Mouse (Mus musculus) B cell, adult 2 months (primary cell): Measurements from ENCODE around the gene Usp35.
A peak's percentile ranks its signal among the peaks of the same experiment; 100 is the strongest.

Experiments used
- DNase-seq, 2 experiments: peaks; one replicate each; pipeline ENCODE4 v3.0.0; 2022

Gene Usp35

DNA sequence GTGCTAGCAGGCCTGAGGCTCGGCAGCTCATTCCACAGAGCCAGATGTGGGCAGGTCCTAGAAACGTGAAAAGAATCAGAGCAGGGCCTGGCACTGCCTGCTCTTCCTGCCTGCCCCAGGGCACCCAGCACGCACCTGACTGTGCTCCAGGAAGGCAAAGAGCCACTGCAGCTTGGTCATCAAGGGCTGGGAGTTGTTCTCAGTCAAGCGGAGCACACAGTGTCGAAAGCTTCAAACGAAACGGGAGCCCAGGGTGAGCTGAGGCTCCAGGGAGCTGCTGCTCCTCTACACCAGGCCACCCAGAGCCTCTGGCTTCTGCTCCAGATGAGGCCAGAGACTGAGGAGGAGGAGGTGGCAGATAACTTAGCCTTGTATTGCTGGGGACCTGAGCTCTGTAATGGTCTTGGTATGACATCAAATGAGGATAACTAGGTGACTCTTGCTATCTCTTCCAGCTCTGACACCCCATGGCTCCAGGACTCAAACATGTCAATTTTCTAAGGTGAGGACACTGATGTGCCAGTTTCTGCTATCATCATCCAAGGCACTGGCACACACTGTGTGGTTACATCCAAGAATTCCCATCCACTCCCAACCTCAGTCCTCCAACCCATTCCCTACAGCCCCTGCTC, 18.3 kb downstream of the Usp35 start:
- no peak for DNase-seq

DNA sequence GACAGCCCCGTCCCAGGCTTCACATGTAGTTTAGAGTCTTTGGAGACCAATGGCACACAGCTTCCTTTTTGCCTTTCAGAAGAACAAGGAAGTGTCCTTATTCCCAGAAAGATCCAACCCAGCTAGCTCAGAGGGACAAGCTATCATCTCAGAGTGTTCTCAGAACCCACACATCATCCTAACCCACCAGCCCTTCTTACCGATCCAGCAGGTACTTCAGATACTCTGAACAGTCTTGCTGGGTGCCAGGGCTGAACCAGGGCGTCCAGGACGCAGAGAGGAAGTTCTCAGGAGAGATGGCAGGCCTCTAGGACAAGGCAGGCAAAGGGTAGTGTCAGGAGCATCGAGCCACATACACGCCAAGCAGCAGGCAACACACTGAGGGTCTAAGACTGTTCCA, 19.0 kb downstream of the Usp35 start:
- no peak for DNase-seq

DNA sequence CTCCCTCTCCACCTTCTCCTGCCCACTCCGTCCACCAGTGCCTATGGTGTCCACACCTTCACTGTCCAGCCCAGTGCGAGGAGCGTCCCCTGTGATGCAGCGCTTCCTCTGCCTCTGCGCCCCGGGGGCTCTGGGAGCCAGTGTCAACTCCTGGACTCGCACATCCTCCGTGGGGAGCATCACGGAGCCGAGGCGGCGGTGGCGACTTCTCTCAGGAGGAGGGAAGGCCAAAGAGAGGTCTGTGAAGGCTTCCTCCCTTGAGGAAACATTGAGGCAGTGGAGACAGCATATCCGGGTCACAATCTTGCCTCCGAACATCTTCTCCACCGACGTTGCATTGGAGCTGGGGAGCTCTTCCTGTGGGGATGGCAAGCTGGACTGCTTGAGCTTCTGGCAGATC, 19.6 kb downstream of the Usp35 start:
- DNase-seq, result no peak

DNA sequence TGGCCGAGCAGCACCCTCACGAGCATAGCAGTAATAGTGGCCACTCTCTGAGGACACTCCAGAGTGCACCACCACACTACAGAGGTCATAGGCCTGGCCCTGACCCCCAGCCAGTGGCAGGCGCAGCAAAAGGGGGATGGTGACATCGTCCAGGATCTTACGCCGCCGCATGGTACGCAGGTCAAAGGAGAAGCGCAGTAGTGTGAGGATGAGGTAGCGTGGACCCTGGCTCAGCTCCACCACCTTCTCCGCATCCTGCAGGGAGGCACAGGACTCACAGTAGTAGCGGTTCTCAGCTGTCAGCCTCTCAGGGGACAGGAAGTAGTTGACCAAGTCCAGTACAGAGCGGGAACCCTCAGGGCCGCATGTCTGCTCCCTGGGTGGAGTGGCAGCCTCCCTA, 20.2 kb downstream of the Usp35 start:
- no peak for DNase-seq

DNA sequence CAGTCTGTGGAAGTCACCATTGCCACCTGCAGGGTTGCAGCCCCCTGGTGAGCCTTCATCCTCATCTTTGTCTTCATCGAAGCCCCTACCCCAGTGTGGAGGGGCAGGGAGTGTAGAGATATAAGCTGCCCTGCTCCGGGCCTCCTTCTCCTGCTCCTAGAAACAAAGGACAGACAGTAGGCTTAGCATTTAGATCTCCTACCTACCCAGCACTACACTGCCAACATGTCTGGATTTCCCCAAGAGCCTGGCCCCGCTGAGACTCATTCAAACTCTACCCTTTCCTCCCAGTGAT, 21.5 kb downstream of the Usp35 start:
- no peak for DNase-seq

DNA sequence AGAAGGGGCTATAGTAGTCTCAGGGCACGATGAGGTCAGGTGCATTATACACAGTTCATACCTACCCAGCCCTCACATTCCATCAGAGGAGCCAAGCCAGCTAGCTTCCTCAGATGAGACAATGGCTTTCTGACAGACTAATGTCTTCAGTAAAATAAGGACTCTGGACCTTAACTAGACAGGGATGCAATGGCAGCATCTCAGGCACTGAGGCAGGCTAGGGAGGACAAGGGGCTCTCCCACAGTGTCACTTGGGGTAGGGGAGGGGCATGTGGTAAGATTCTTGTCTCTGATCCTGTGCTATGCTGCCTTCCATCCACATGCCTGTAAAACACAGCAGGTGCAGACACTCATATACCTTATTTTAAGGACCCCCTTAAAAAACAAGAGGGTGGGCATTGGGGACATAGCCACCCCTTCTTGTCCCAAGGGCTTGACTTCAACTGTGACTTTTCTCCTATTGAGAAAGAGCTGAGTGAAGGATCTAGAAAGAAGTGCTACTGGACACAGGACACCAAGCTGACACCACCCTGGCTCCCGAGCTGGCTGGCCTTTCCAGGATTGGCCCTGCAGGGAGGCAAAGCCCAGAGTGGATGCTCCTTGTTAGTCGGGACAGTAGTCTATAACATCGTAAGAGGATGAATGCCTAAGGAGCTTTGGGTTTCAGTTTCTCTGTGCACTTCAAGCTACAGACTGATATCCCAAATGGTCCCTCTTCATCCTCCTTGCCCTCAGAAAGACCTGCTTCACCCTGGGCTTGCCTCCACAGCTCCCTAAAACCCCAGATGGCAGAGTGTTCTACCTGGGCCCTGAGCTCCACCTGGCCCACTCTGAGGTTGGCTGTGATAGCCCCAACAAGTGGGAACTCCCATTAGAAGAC, 22.1 kb downstream of the Usp35 start:
- DNase-seq, result no peak

DNA sequence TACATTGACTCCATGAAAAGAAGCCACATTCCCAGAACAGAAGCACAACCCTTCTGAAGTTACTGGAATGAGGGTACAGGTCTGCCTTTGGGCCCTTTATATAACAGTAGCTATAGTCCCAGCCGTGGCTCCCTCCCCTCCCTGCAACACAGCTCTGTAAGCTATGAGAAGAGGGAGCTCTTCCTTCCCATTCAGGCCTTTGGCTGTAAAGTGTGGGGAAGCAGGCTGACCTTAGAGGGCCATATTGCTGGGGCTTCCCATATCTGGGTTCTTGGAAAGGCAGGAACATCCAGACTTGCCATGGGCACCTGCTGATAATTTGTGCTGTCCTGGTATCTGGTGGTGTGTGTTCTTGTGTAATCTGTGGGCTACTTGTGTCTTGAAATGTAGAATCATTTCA, 24.3 kb downstream of the Usp35 start:
- no peak for DNase-seq

DNA sequence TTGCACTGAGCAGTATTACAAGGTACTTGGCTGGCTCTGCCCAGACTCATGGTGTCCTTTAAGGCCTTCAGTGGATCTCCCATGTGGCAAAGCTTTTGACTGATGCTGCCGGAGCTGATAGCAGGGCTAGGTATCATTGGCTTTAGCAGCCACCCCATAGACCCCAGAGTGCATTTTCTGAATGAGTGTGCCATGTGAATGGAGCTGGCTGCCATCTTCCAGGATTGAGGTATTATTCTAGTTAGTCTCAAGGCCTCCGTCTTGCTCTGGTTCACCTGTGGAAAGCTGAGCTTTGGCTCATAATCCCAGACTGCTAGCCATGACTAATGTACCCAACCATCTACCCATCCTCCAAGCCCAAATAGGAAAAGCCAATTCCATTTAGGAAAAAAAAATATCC, 25.0 kb downstream of the Usp35 start:
- no peak for DNase-seq

DNA sequence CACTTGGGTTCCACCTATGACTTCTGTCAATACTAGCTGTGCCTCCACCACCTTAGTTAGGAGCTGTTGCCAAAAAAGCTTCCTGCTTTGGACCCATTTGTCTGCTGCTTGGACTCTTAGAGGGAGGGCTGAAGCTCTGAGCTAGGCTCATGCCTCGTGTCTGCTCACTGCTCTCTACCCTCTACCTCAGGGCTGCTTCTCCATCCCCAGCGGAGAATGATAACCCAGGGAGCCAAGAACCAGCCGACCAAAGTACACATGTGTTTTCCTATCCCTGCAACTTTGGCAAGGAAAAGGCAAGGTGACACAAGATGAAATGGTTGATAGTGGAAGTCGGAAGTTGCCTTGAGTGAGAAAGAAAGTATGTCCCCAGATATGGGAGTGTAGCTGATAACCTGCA, 26.6 kb downstream of the Usp35 start:
- no peak for DNase-seq

DNA sequence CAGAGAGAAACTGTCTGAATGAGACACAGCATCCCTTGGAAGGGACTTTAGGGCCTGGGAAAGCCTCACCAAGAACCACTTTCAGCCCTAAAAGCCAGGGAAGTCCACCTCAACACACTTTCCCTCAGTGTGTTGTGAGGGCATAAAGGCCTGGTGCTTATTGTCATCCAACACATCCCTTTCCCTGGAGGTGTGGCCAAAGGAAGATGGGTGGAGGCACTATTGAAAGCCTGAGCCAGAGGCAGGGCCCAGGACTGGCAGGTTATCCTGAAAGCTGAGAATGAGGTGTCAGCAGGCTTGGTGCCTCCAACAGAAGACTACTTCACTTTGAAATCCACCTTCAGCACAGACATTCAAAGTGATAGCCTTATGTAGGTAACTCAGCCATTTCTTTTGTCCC, 27.3 kb downstream of the Usp35 start:
- no peak for DNase-seq

DNA sequence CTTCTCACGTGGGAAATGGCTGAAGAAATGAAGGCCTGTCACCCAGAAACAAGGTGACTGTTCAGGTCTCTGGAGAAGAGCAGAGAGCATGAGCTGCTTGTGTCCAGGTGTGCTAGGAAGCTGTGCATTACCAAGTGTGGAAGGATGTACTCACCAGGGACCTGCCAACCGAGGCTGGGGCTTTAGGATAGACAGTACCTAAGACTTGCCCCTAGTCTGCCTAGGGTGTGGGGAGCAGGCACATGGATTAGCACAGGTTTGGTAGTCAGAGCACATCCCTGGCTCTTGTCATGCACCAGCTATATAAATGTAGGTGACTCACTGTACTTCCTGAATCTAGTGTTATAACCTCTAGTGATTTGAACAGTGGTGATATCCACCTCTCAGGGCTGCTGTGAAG, 28.2 kb downstream of the Usp35 start:
- DNase-seq, result no peak

DNA sequence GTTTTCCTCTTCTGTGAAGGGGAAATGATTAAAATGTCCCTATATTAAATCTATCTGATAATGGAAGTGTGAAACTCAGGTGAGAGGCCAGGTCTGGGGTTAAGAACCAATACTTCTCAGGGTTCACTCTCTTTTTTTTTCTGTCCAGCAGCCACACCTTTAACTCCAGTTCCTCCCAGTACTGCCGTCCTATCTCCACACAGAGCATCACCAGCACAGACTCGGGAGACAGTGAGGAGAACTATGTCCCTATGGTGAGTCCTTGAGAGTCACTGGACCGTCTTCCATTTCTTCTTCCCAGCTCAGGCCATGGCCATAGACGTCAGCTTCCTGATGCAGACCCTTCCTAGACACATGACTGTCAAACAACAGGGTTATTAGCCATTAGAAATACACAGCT, 28.9 kb downstream of the Usp35 start:
- DNase-seq, result no peak

DNA sequence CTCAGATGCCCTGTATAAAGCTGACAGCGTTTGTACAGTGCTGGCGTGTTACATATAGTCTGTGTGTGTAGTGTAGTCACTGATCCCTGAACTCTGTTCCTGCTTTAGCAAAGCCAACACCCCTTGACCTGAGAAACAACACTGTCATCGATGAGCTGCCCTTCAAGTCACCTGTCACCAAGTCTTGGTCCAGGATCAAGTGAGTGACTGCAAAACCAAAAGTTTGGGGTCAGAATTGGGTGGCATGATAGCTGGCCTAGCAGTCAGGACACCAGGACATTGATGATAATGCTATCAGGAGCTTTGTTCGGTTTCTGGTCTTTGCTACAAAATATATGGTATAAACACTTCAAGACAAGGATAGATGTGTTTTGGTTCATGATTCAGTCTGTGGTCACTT, 29.6 kb downstream of the Usp35 start:
- DNase-seq, result no peak

DNA sequence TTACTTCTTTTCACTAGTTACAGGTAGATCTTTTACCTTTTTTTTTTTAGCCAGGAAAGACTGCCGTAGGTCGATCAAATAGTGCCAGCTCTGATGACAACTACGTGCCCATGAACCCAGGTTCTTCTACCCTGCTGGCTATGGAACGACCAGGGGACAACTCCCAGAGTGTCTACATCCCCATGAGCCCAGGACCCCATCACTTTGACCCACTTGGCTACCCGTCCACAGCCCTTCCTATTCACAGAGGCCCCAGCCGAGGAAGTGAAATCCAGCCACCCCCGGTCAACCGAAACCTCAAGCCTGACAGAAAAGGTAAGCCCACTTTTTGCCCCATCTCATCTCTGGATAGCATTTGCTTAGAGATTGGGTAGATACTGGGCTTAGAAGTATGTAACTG, 30.5 kb downstream of the Usp35 start:
- DNase-seq, result no peak

DNA sequence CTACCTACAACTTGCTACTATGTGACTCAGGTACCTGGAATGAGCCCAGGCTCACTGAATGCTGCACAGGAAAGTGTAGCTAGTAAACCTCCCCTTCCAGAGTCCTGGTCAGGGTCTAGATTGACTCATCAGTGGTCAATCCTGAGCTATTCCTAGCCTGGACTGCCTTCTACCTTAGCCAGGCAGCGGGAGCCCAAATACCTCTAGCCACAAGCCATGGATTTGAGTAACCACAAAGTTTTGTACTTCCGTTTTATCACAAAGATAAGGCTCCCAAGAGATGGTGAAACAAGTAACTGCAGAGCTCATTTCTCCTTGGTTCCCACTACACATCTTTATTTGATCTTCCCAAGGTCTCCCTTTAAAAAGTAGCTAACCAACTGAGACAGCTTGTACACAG, 30.9 kb downstream of the Usp35 start:
- DNase-seq, result no peak

DNA sequence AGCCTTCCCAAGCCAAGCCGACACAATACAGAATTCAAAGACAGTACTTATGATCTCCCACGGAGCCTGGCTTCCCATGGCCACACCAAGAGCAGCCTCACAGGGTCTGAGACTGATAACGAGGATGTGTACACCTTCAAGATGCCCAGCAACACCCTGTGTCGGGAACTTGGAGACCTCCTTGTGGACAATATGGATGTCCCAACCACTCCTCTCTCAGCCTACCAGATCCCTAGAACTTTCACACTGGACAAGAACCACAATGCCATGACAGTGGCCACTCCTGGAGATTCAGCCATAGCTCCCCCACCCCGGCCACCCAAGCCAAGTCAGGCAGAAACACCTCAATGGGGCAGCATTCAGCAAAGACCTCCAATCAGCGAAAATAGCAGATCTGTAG, 32.9 kb downstream of the Usp35 start:
- no peak for DNase-seq

DNA sequence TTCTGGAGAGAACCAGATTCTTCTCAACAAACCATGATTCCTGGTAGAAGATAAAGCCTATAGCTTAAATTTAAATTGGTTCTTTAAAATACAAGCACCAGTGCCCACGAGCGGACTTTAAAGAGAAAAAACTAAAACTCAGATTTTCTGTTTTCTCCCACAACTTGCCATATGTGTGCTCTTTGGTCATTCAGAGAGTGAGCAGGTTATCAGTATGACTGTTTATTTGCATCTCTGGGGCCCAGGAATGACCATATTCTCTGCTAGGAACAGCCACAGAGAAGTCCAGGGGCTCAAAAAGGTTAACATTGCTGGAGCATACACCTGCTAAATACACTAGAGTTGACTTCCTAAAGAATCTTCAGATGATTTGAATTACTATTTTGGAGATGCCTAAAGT, 33.5 kb downstream of the Usp35 start:
- DNase-seq, result no peak

DNA sequence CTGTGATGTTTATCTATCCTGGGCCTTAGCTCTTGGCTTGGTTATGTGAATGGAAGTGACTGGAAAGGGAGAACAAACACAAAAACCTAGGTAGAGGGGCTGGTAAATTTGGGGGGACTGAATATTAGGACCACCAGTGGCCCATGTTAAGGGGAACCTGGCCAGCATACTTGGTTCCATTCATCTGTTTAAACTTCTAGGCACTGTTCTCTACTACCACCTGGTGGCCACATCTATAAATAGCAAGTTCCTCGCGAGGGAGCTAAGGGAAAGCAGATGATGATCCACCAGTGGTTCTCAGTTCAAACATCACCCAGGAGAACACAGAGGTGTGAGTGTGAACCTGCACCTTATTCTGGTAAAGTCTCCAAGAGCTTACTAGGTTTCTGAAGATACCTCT, 34.4 kb downstream of the Usp35 start:
- DNase-seq, result peak; percentile 68 to 72

DNA sequence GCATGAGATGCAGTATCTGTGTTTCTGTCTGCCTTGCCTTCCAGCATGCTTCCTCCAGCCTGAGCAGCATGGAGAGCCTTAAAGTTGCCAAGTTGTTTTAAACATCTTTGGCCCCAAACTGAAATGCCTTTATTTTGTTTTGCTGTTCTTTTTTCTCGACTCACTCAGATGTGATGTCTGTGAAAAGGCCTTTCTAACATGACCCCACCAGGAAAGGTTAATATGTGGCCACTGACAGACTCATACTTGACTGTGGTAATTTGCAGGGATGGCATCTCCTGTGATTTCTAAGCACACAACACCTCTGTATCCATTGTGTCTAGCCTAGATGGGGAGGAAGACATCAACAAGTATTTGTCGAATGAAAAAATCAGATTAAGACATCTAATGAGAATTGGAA, 34.8 kb downstream of the Usp35 start:
- no peak for DNase-seq

DNA sequence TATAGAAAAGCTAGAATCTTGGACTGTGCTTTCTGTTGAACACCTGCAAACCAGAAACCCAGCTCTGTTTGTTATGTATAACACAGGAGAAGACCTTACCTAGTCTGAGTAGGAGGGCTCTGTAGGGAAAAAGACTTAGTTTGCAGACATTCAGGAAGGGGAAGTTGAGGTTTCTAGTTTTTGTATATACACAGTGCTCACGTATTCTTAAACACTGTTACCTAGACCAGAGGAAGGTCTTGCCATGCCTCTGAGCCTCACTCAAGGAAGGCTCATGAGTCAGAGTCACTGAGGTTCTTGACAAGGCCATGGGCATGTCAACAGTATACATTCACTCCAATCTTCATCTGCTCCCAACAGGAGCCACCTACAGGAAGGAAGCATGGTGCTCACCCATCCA, 60.8 kb downstream of the Usp35 start:
- no peak for DNase-seq

DNA sequence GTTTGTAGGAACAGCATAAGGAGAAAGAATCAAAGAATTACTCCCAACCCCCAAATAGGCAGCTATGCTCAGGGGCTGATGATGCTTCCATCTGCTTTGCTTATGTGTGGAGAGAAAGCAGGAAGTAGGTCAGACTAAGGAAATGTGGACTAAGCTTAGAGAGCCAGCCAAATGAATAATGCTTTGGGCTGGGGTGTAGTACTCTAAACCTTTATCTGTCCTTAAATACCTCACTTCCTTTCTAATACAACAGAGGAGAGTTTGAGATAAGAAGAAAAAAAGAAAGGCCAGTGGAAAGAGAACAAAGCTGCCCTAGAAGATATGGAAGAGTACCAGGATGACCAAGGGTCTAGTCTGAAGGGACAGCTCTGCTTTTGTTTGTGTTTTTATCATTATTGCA, 61.5 kb downstream of the Usp35 start:
- no peak for DNase-seq

DNA sequence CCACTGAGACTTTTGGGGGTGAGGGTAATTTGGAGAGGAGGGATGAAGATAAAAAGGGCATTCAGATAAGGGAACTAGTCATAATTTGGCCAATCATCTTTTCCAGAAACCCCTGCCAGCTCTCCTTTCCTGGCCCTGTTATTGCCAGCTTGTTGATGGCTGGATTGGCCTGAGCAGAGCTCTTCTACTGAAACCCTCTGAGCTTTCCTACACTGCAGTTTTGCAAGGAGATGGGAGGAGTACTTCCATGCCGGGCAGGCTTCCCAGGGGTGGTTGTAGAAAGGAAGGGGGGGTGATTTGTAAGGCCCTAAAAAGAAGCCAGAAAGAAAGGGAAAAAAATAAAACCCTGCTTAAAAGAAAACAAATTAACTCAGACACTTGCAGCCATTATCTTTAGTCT, 69.3 kb downstream of the Usp35 start:
- no peak for DNase-seq
